Mouse (Mus musculus): ENCODE measurements at regions not wholly inside any gene's neighbourhood (a gene's known extent, or its start where the extent isn't known, plus 50 kb on each side); places are given as distances from the start of the nearest gene placed in this dataset.

GRCm38 (mm10) chr13:113536306-113536705 lies 82.1 kb downstream of the Snx18 start:
- no peak for DNase-seq (ENCODE audit: low read depth, low spot score)

GRCm38 (mm10) chr13:113534664-113535455 lies 83.5 kb downstream of the Snx18 start:
- DNase-seq (ENCODE audit: low read depth, low spot score), result no peak

DNA sequence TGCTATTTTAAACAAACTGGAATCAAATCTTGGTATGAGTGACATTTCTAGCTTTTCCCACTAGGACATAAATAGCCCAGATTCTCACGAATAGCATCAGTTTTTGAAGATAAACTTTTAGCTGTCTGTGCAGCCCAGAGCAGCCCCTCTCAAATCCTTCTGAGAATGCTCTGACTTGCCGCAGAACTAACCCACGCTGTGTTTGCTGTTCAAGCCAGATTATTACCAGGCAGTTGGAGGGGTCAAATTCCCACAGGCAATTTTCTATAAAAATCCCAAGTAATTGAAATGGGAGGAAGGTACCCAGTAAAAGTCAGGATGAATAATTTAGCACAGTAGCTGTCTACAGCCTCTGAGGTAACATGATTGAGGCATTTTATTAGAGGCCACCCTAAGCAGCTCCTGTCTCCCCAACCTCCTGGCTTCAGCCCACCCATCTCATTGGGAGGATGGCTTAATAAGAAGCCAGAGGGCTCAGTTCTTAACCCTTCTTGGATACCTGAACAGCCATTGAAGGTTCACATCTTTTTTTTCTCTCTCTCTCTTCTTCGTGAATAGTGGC lies 84.4 kb downstream of the Snx18 start:
- peak; percentile 18 for DNase-seq (ENCODE audit: low read depth, low spot score)

DNA sequence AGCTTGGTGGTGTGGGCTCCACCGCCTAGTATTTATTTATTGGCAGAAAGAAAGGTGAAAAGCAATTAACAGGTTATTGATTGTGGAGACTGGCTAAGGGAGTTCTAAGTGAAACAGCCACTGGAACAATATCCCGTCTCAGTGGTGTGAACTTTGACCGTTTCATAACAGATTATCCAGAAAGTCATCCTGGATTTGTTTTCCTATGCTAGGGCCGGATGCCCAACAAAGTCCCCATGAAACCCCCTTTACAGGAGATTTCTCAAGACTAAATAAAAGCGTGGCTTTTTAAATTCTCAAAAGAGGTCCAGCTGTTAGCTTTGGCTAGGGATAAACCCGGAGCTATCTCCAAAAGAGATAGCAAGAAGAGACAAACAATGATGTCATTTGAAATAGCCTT lies 91.4 kb downstream of the Snx18 start:
- no peak for DNase-seq (ENCODE audit: low read depth, low spot score)

- DNase-seq (ENCODE audit: low read depth, low spot score), result no peak
Measured at GRCm38 (mm10) chr13:113523503-113523902, 94.9 kb downstream of the Snx18 start.

DNA sequence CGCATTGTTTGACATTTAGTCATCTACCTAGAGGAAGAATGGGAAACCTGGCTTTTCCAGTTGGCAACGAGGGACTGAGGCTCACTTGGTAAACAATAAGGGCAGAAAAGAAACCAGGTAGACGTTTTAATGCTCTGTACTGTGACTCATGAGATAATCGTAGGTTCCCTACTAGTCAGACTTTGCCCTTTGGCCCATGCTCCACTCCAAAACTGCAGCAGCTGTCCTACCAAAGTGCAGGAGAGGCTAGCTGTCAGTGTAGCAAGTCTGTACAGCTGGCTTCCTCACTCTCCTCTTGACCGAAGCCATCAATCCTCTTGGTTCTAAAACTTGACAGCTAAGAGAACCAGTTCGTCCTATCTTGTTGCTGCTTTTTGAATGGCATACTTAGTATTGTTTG lies 100.2 kb downstream of the Snx18 start:
- DNase-seq (ENCODE audit: low read depth, low spot score), result no peak

DNA sequence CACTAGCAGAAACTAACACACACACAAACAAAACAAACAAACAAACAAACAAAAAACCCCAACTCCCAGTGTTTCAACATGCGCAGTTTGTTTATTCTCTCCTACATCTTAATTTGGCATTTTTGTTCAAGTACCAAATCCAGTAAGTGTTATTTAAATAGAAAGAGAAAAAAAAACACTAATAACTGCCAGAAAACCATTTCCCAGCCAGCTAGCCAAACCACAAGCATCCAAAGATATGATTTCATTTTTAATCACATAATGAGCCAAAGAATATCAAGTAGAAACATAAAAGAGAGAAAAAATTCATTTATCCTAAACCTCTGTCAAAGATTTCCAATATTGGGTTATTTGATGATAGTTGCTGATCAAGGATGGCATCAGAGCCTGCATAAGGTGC lies 102.3 kb downstream of the Snx18 start:
- DNase-seq (ENCODE audit: low read depth, low spot score), result no peak

DNA sequence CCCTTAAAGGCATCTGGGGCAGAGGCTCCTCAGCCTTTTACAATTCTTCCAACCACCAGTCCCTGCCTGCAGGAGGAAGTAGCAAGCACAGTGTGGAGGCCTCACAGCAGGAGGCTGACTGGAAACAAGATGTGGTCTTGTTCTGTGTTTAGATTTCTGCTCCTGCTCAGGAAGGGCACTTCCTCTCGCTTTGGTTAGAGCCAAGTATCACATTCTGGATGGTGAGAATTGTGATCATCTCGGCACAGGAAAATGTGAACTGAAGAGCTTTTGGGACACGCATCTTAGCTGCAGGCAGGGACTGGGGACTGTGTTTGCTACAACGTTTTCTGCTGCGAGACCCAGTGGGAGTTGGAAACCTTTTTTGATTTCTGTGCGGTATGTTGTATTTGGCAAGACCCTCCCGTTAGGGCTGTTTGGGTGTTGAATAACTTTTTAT lies 103.2 kb downstream of the Snx18 start:
- DNase-seq (ENCODE audit: low read depth, low spot score), result peak; percentile 59

GRCm38 (mm10) chr13:113509403-113510185 lies 108.8 kb downstream of the Snx18 start:
- DNase-seq (ENCODE audit: low read depth, low spot score), result no peak

DNA sequence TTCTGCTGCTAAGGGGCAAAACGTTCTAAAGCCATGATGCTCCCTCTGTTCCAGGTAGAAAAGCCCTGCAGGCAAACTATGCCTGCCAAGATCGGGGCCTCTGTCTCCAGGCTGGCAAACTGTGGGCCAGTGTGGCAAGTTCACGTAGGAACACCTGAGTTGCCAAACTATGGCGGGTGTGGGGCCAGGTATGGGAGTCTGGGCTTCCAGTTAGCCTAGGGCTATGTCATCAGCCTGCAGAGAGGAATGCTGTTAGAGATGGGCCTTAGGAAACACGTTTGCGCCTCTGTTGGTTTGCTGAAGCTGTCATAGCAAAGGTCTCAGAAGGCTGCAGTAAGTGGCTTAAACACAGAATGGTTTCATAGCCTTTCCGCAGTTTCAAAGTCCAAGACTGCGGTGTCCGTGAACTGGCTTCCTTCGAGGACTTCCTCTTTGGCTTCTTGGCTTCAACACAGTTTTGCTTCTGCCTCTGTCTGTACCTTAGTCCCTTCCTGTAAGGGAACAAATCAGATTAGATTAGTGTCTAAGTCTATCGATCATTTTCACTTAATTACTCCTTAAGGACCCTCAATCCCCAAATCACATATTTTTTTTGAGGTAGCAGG lies 110.1 kb downstream of the Snx18 start:
- DNase-seq (ENCODE audit: low read depth, low spot score), result no peak

GRCm38 (mm10) chr13:113502528-113502927 lies 115.8 kb downstream of the Snx18 start:
- DNase-seq (ENCODE audit: low read depth, low spot score), result no peak

DNA sequence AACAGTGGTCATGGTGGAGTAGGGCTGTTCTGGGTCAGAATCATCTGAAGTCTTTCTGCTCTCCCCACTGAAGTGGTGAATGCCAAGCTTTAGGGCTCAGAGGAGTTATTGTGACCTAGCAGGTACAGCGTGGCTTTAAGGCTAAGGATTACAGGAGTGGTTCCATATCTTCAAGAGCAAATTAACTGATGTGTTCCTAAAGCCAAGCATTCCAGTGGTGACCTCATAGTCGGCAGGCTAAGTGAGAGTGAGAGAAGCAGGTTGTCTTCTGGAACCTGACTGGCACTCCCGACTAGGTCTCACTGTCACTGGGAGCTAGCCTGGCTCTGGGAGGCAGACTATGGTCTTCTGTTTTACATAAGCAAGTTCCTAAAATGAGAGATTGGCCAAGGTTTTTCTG lies 116.3 kb downstream of the Snx18 start:
- DNase-seq (ENCODE audit: low read depth, low spot score), result no peak

- no peak for DNase-seq (ENCODE audit: low read depth, low spot score)
Measured at GRCm38 (mm10) chr13:113500373-113500990, 117.9 kb downstream of the Snx18 start.

DNA sequence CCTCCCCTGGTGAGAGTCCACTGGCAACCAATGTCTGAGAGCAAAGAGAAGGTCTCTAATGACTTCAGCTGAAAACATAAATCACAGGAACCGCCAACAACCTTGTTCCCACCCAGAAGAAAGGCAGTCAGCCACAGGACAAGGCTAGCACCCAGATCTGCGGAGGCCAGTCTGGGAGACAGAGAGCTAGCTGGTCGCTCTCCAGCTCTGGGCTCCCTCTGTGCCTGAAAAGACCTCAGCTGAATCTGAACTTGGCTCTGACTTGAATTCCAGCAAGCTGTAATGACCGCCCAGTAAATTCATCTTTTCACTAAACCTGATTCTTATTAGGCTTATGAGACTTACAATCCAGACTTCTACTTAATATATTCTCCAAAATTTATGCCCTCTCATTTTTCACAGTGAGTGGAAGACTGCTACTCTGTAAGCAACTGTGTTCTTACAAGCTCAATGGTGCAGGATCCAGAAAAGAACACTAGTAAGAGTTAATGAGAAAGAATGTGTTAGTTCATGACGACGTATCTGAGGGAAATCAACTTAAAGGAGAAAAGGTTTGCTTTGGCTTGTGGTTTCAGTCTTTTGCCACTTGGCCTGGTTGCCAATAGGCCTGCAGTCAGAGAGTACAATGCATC lies 119.2 kb downstream of the Snx18 start:
- no peak for DNase-seq (ENCODE audit: low read depth, low spot score)

DNA sequence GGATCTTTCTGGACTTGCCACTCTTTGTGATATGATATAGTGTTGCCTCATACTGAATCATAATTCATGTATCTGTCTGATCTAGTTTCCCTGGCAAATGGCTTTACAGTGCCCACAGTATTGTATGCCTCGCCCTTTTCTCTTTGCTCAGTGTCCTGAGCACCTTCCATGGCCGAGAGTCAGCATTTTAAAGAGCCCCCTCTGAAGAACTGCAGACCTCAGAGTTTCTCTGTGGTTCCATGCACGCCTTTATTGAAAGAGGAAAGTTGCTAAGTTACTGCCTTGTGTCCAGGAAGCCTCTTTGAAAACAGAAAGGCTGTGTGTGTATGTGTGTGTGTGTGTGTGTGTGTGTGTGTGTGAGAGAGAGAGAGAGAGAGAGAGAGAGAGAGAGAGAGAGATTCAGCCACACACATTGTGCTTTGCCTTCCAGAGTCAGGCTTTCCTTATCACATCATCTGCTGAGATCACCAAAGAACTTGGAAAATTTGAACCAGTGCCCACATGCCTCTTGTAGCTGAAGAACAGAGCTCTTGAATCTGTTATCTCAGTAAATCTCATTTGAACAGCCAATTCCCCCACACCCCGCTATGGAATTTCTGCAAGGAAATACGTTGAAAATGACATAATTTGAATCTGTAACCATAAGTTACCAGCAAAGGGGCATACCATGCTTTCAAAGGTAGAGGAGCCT lies 122.6 kb downstream of the Snx18 start:
- no peak for DNase-seq (ENCODE audit: low read depth, low spot score)

DNA sequence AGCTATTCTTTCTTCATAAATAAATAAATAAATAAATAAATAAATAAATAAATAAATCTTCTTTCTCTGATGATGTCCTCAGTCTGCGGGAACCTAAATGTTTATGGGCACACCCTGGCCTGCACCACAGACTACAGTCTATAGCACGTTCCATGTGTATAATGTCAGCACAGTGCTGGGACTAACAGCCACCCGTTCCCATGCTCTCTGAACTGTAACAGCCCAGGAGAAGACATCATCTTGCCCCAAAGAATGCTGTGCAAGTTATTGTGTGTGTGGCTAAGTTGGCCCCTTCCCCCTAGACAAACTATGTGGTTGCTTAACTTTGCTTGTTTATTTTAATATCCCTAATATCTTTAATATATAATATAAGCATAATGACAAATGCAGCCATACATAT lies 123.2 kb downstream of the Snx18 start:
- DNase-seq (ENCODE audit: low read depth, low spot score), result no peak

GRCm38 (mm10) chr13:113494688-113495087 lies 123.7 kb downstream of the Snx18 start:
- no peak for DNase-seq (ENCODE audit: low read depth, low spot score)

- DNase-seq (ENCODE audit: low read depth, low spot score), result no peak
Measured at GRCm38 (mm10) chr13:113489951-113490822, 128.2 kb downstream of the Snx18 start.

DNA sequence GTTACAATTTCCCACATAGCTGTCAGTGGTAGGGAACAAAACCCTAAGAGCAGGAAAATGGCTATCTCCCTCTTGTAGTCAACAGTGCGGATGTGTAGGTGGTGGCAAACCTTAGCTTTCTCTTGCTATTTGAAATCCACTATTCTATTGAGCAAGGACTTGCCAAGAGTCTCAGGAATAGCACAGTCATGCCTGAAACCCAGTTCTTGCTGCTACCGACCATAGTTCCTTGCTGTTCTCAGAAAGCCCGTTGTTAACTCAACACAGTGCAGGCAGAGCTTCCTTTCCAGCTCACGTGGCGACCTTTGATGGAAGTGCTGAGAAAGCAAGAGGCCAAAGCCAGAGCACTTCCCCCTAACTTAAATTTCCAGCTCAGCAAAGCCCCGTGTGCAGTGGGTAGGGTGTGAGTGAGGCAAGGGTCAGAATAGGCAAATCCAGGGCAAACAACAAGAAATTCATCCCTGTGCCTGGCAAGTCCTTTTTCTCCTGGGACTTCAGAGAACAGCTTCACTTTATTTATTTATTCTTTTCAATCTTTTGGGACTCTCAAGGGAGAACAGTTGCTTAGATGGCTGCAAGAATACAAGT lies 131.9 kb downstream of the Snx18 start:
- DNase-seq (ENCODE audit: low read depth, low spot score), result no peak

All from telencephalon, adult 2 months (tissue).